In genomic region chr4:126081601-126082000, GRCm38 (mm10) we compare ENCODE assay signal across 15 mouse cellular contexts.
"Had no signal": no experiment of that assay in that cellular context is flagged by ENCODE, and none has a peak within 500 bp of the region (broad histone marks: within the 10 kb centered on the region; RNA-seq: fewer than 3 reads in every experiment).

No protein-coding gene starts in this region.

- H3K27me3 ChIP-seq: neural tube, embryonic 15.5 days; stomach, embryonic 15.5 days had no signal

- H3K4me2 ChIP-seq: neural tube, embryonic 15.5 days; stomach, embryonic 15.5 days had no signal

- H3K4me1 ChIP-seq: neural tube, embryonic 15.5 days had no signal

- H3K9ac ChIP-seq: neural tube, embryonic 15.5 days; stomach, embryonic 15.5 days had no signal

- DNase-seq: retina, postnatal 1 day; right cerebral cortex, adult 18-20 months; right cerebral cortex, postnatal 14 days; right cerebral cortex, postnatal 25 days; right cerebral cortex, postnatal 4 days; spleen, adult 18-20 months; thymus, adult 18-20 months; thymus, adult 2 months; thymus, postnatal 14 days; thymus, postnatal 25 days; thymus, postnatal 36 days; thymus, postnatal 4 days had no signal

- H3K27ac ChIP-seq: neural tube, embryonic 15.5 days; stomach, embryonic 15.5 days; stomach, postnatal 0 days had no signal

- H3K9me3 ChIP-seq: neural tube, embryonic 15.5 days; stomach, embryonic 15.5 days had no signal

- H3K4me3 ChIP-seq: neural tube, embryonic 15.5 days; stomach, embryonic 15.5 days had no signal

- H3K36me3 ChIP-seq: stomach, embryonic 15.5 days had no signal
